Mouse (Mus musculus) CH12.LX (cell line): Measurements from ENCODE around the gene Kcnh6. TPM values are rescaled to one million over a fixed set of nuclear protein-coding genes. Genes with fewer than 3 reads are reported as not detected.

ENCODE experiments used
- DNase-seq: peaks from one replicate; pipeline ENCODE4 v3.0.0-alpha.2; 2013; ENCODE audit errors: extremely low read depth
- H3K27ac ChIP-seq: 2 replicates; pipeline ENCODE4 v1.5.1; 2012; ENCODE audit warnings: low read depth, mild to moderate bottlenecking, control low read depth, moderate library complexity; ENCODE audit not compliant: insufficient read depth
- H3K27me3 ChIP-seq: replicated peaks from 2 replicates; pipeline ENCODE3; 2012; ENCODE audit warnings: inconsistent platforms
- H3K36me3 ChIP-seq, 2 experiments: replicated peaks in 1 of 2; 2 replicates each; pipeline versions ENCODE3 to v1.6.1; 2012; ENCODE audit warnings: inconsistent platforms in 1 of 2, low read length in 1 of 2, mild to moderate bottlenecking in 1 of 2, mixed read lengths in 1 of 2, moderate library complexity in 1 of 2; ENCODE audit not compliant: control insufficient read depth in 1 of 2, insufficient read depth in 1 of 2
- H3K4me1 ChIP-seq, 2 experiments: 2 replicates each; pipeline ENCODE4 v1.6.1; 2012; ENCODE audit warnings: inconsistent platforms in 1 of 2, moderate library complexity in 1 of 2; ENCODE audit not compliant: insufficient read depth in 2 of 2, control insufficient read depth in 1 of 2
- H3K4me2 ChIP-seq: 2 replicates; pipeline ENCODE4 v1.6.1; 2012; ENCODE audit warnings: low read depth, mild to moderate bottlenecking, control low read depth; ENCODE audit not compliant: poor library complexity, insufficient read depth, severe bottlenecking
- H3K4me3 ChIP-seq, 3 experiments: fragments of 150-350 bp in 1 of 3; sonication (generic) in 1 of 3; replicated peaks in 1 of 3; 2 replicates each; pipeline versions ENCODE3 to v1.5.1; 2011 to 2012; ENCODE audit warnings: low read depth in 2 of 3, low read length in 2 of 3, mild to moderate bottlenecking in 2 of 3, moderate library complexity in 2 of 3, control low read depth in 1 of 3, improper control_type of control experiment in 1 of 3, inconsistent platforms in 1 of 3, mixed read lengths in 1 of 3; ENCODE audit not compliant: poor library complexity in 1 of 3
- H3K79me2 ChIP-seq: replicated peaks from 2 replicates; pipeline ENCODE4 v1.6.1; 2012; ENCODE audit warnings: mild to moderate bottlenecking, moderate library complexity; ENCODE audit not compliant: control insufficient read depth, poor library complexity, insufficient read depth, severe bottlenecking; ENCODE audit errors: extremely low read depth
- H3K9ac ChIP-seq: 2 replicates; pipeline ENCODE4 v1.6.1; 2012; ENCODE audit warnings: low read depth, mild to moderate bottlenecking, control low read depth, moderate library complexity; ENCODE audit not compliant: insufficient read depth
- H3K9me3 ChIP-seq: replicated peaks from 2 replicates; pipeline ENCODE3; 2012; ENCODE audit warnings: low read length, inconsistent platforms, mixed read lengths
- BHLHE40 ChIP-seq: IDR thresholded peaks from 2 replicates; pipeline ENCODE4 v1.6.1; 2011; ENCODE audit warnings: mild to moderate bottlenecking, low read depth, low read length, improper control_type of control experiment
- E2F4 ChIP-seq: IDR thresholded peaks from 2 replicates; pipeline ENCODE4 v1.6.1; 2011; ENCODE audit warnings: low read depth, low read length, improper control_type of control experiment; ENCODE audit not compliant: insufficient replicate concordance
- ELF1 ChIP-seq: IDR thresholded peaks from 2 replicates; pipeline ENCODE4 v1.6.1; 2014; ENCODE audit warnings: low read depth, mild to moderate bottlenecking, inconsistent platforms, low read length, improper control_type of control experiment
- GABPA ChIP-seq: IDR thresholded peaks from 2 replicates; pipeline ENCODE4 v1.6.1; 2012; ENCODE audit warnings: low read depth, low read length, improper control_type of control experiment, inconsistent platforms; ENCODE audit not compliant: insufficient replicate concordance
- HCFC1 ChIP-seq: IDR thresholded peaks from 2 replicates; pipeline ENCODE4 v1.6.1; 2012; ENCODE audit warnings: low read depth, mild to moderate bottlenecking, inconsistent platforms, low read length, improper control_type of control experiment
- IRF4 ChIP-seq: IDR thresholded peaks from 2 replicates; pipeline ENCODE4 v1.6.1; 2014; ENCODE audit warnings: low read depth, mild to moderate bottlenecking, inconsistent platforms, low read length, improper control_type of control experiment
- KAT2A ChIP-seq: IDR thresholded peaks from 2 replicates; pipeline ENCODE4 v1.6.1; 2012; ENCODE audit warnings: low read length, improper control_type of control experiment, inconsistent platforms; ENCODE audit not compliant: insufficient replicate concordance
- MAZ ChIP-seq: IDR thresholded peaks from 2 replicates; pipeline ENCODE4 v1.6.1; 2012; ENCODE audit warnings: low read depth, mild to moderate bottlenecking, inconsistent platforms, low read length, improper control_type of control experiment, moderate library complexity
- MEF2A ChIP-seq: IDR thresholded peaks from 2 replicates; pipeline ENCODE4 v1.6.1; 2014; ENCODE audit warnings: low read depth, mild to moderate bottlenecking, inconsistent platforms, low read length, improper control_type of control experiment, borderline replicate concordance
- MXI1 ChIP-seq: IDR thresholded peaks from 2 replicates; pipeline ENCODE4 v1.6.1; 2011; ENCODE audit warnings: mild to moderate bottlenecking, low read depth, low read length, improper control_type of control experiment
- MYC ChIP-seq: IDR thresholded peaks from 2 replicates; pipeline ENCODE4 v1.6.1; 2011; ENCODE audit warnings: low read depth, mild to moderate bottlenecking, improper control_type of control experiment, low read length
- NELFE ChIP-seq: IDR thresholded peaks from 2 replicates; pipeline ENCODE4 v1.6.1; 2011; ENCODE audit warnings: low read depth, low read length, improper control_type of control experiment
- POLR2A ChIP-seq: IDR thresholded peaks from 2 replicates; pipeline ENCODE4 v1.6.1; 2011; ENCODE audit warnings: low read depth, mild to moderate bottlenecking, improper control_type of control experiment, low read length
- POLR2AphosphoS2 ChIP-seq: IDR thresholded peaks from 2 replicates; pipeline ENCODE4 v1.6.1; 2011; ENCODE audit warnings: low read depth, low read length, improper control_type of control experiment
- RAD21 ChIP-seq: IDR thresholded peaks from 2 replicates; pipeline ENCODE4 v1.6.1; 2011; ENCODE audit warnings: low read depth, mild to moderate bottlenecking, low read length, improper control_type of control experiment, moderate library complexity
- SIN3A ChIP-seq: IDR thresholded peaks from 2 replicates; pipeline ENCODE4 v1.6.1; 2012; ENCODE audit warnings: low read length, improper control_type of control experiment, inconsistent platforms
- SMC3 ChIP-seq: IDR thresholded peaks from 2 replicates; pipeline ENCODE4 v1.6.1; 2011; ENCODE audit warnings: low read depth, low read length, improper control_type of control experiment
- TCF12 ChIP-seq: IDR thresholded peaks from 2 replicates; pipeline ENCODE4 v1.6.1; 2014; ENCODE audit warnings: low read depth, mild to moderate bottlenecking, inconsistent platforms, low read length, improper control_type of control experiment
- UBTF ChIP-seq: IDR thresholded peaks from 2 replicates; pipeline ENCODE4 v1.6.1; 2012; ENCODE audit warnings: low read depth, mild to moderate bottlenecking, inconsistent platforms, low read length, improper control_type of control experiment, moderate library complexity
- dilution Hi-C: fragments of 300-500 bp; cut with MboI; formaldehyde crosslinking; loops from 2 replicates; pipeline ENCODE4 v1.14.3; 2020; ENCODE audit warnings: low sequenced_read_pairs; ENCODE audit not compliant: extremely low pct_unique_long_range_greater_than_20kb, extremely low pct_ligation_motif_present
- in situ Hi-C: fragments of 300-500 bp; cut with MboI; formaldehyde crosslinking; loops from 3 replicates; pipeline ENCODE4 v1.14.3; 2019; ENCODE audit warnings: low sequenced_read_pairs, low pct_ligation_motif_present, low pct_unique_long_range_greater_than_20kb, mixed read lengths
- polyA plus RNA-seq: library from polyadenylated mRNA; unstranded; fragments of >175 nt; gene quantifications from 2 replicates; pipeline ENCODE4 v1.2.1, GENCODE M21; 2012; ENCODE audit warnings: low read depth; ENCODE audit not compliant: insufficient read length
- total RNA-seq, 2 experiments: library from RNA; depleted of rRNA; stranded (reverse); fragments of 300-350 nt in 1 of 2; fragments of >200 nt in 1 of 2; gene quantifications; 2 replicates each; pipeline ENCODE4 v1.2.3; 2012 to 2014

Gene Kcnh6
- total and polyA plus RNA-seq, 3 experiments = 0.19 to 0.25 TPM; not detected in 1

DNA sequence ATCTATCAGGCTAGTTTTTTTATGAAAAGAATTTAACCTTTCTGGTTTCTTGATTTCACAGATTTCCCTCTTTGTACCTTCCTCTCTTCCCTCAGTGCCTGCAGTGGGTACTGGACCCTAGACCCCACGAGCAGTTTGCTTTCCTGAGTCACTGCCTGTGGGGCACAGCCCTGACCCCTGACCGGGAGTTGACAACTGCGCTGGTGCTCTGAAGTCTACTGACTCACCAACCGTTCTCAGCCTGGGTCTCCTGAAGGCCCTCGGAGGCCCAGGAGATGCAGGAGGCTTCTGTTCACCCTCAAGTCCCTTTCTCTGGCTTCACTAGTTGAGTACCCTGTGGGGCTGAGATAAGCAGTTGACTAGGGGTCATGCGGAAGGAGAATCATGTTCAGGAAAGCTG, 47.4 kb downstream of the Kcnh6 start:
- Histone ChIP-seq H3K4me3 (no peak overlapping the region), H3K36me3 (peaks cover 78 to 98% of the 10 kb centered on the region in 2 experiments), H3K4me1 (no peaks in the 10 kb centered on the region), H3K27me3 (no peaks in the 10 kb centered on the region), H3K9ac (no peak overlapping the region), H3K4me2 (no peak overlapping the region), H3K27ac (no peak overlapping the region), H3K9me3 (no peaks in the 10 kb centered on the region), H3K79me2 (no peaks in the 10 kb centered on the region)
- TF ChIP-seq GABPA (no peak), RAD21 (no peak), MXI1 (no peak), ELF1 (no peak), BHLHE40 (no peak), HCFC1 (no peak), SMC3 (no peak), UBTF (no peak), POLR2A (no peak), MEF2A (no peak), SIN3A (no peak), TCF12 (no peak), POLR2AphosphoS2 (no peak), IRF4 (no peak), NELFE (no peak), E2F4 (no peak), MAZ (no peak)
- dilution Hi-C loops (loop anchor here (25.0 kb wide), 1 partner anchor 118 kb away; no protein-coding TSS in a partner anchor), in situ Hi-C loops (no loop called here)
- no peak for DNase-seq

DNA sequence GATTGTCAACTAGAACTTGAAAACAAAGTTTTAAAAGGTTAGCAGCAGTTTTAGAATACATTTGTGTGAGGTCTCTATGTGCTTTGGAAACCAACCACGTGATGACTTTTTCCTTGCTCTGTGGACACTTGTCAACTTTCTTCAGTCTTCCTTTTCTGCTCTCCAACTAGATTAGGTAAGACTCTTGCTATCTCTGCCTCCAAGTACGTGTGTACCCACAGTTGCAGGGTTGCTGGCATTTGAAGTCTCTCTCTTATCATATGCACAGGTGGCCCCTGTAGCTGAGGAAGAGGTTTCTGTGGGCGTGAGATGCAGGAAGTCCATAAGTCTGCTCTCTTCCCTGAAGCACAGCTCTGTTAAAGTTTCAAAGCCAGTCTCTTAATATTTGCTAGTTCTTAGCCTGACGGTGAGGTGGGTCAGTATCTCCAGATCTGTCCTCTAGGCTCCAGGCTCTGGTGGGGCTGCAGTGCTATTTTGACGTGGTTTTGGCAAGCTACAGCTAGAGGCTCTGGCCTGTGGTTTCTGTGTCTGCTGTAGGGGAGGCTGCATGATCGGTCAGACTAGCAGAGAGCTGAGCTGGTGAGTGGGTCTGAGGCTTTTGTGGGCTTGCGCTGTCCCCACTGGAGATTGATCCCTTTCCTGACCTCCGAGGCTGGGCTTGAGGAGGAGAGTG, 49.0 kb downstream of the Kcnh6 start:
- Histone ChIP-seq H3K9me3 (no peaks in the 10 kb centered on the region), H3K9ac (no peak overlapping the region), H3K4me1 (no peaks in the 10 kb centered on the region), H3K27me3 (no peaks in the 10 kb centered on the region), H3K4me3 (no peak overlapping the region), H3K4me2 (no peak overlapping the region), H3K36me3 (peaks cover 66 to 90% of the 10 kb centered on the region in 2 experiments), H3K27ac (no peak overlapping the region)
- dilution Hi-C loops (loop anchor here (25.0 kb wide), 1 partner anchor 120 kb away; no protein-coding TSS in a partner anchor), in situ Hi-C loops (no loop called here)
- no peak for DNase-seq
- TF ChIP-seq KAT2A (no peak), POLR2AphosphoS2 (no peak), MYC (no peak), UBTF (no peak)
- TF ChIP-seq, all 38 proteins: peak for 0
- no peaks in the 10 kb centered on the region for H3K79me2 ChIP-seq
